Mouse (Mus musculus): ENCODE measurements around the gene Prg3. TPM values are rescaled to one million over a fixed set of nuclear protein-coding genes. Genes with fewer than 3 reads are reported as not detected.

Gene Prg3
- total and polyA plus RNA-seq, 3 experiments: not detected

- in situ Hi-C loops (cut with MboI; ENCODE audit: low pct_ligation_motif_present, low pct_unique_long_range_greater_than_20kb, low sequenced_read_pairs): loop anchor here (5.0 kb wide), 1 partner anchor 41 kb away; no protein-coding TSS in a partner anchor
- H3K4me2 ChIP-seq (ENCODE audit: insufficient read depth, low read depth, poor library complexity, severe bottlenecking): no peak overlapping the region; the same call in 1 of the 2 replicates
- peak; percentile 89 for TF ChIP-seq ZNF384 (IDR thresholded peaks at IDR 0.05; ENCODE audit: low read depth, low read length)
- TF ChIP-seq RAD21 (IDR thresholded peaks at IDR 0.05; ENCODE audit: low read depth, low read length): no peak; the same call in 1 of the 2 replicates
- no peak; the same call in 1 of the 2 replicates for TF ChIP-seq CHD1 (IDR thresholded peaks at IDR 0.05; ENCODE audit: low read depth, low read length)
- TF ChIP-seq GABPA (IDR thresholded peaks at IDR 0.05; ENCODE audit: insufficient replicate concordance, low read depth, low read length): no peak
- TF ChIP-seq CTCF (conservative IDR thresholded peaks at IDR 0.05 in 1 of 2, IDR thresholded peaks at IDR 0.05 in 1 of 2; ENCODE audit: low read depth in 2 of 2, low read length in 2 of 2): peak in 1 of 2 experiments; percentile 32; a peak in 1 of 4 replicates
- peak; percentile 78; the same call in 1 of the 2 replicates for TF ChIP-seq MEF2A (IDR thresholded peaks at IDR 0.05; ENCODE audit: borderline replicate concordance, low read depth, low read length)
- peak; percentile 89 for TF ChIP-seq TBP (conservative IDR thresholded peaks at IDR 0.05; ENCODE audit: low read depth, low read length)
- TF ChIP-seq ZC3H11A (IDR thresholded peaks at IDR 0.05; ENCODE audit: low read depth, low read length): no peak
- peak; percentile 15; the same call in 1 of the 2 replicates for TF ChIP-seq SIN3A (IDR thresholded peaks at IDR 0.05; ENCODE audit: low read length)
- peak; percentile 85 for TF ChIP-seq JUND (conservative IDR thresholded peaks at IDR 0.05; ENCODE audit: low read depth, low read length)
- TF ChIP-seq RCOR1 (conservative IDR thresholded peaks at IDR 0.05; ENCODE audit: low read depth, low read length): peak; percentile 92
- TF ChIP-seq MXI1 (IDR thresholded peaks at IDR 0.05; ENCODE audit: low read depth, low read length): no peak; the same call in 1 of the 2 replicates
- TF ChIP-seq CHD2 (IDR thresholded peaks at IDR 0.05; ENCODE audit: low read length): peak; percentile 68; the same call in 1 of the 2 replicates
- TF ChIP-seq BHLHE40 (IDR thresholded peaks at IDR 0.05; ENCODE audit: low read depth, low read length): peak; percentile 81
- no peak for TF ChIP-seq PAX5 (IDR thresholded peaks at IDR 0.05; ENCODE audit: low read length)
- TF ChIP-seq ETS1 (conservative IDR thresholded peaks at IDR 0.05; ENCODE audit: low read depth, low read length): peak; percentile 93
- peak; percentile 21 for TF ChIP-seq SMC3 (IDR thresholded peaks at IDR 0.05; ENCODE audit: low read depth, low read length)
- TF ChIP-seq MAX (IDR thresholded peaks at IDR 0.05; ENCODE audit: low read length): no peak
- peak; percentile 95 for TF ChIP-seq IRF4 (IDR thresholded peaks at IDR 0.05; ENCODE audit: low read depth, low read length)
- TF ChIP-seq EP300 (IDR thresholded peaks at IDR 0.05; ENCODE audit: low read length): peak; percentile 95
- TF ChIP-seq JUN (IDR thresholded peaks at IDR 0.05; ENCODE audit: insufficient read depth, low read depth, low read length): peak; percentile 79
- TF ChIP-seq USF2 (conservative IDR thresholded peaks at IDR 0.05; ENCODE audit: low read depth, low read length): no peak
- TF ChIP-seq NELFE (IDR thresholded peaks at IDR 0.05; ENCODE audit: low read depth, low read length): no peak
- TF ChIP-seq POLR2A (IDR thresholded peaks at IDR 0.05; ENCODE audit: low read depth, low read length): peak; percentile 18; the same call in 1 of the 2 replicates
- TF ChIP-seq TCF12 (IDR thresholded peaks at IDR 0.05; ENCODE audit: low read depth, low read length): peak; percentile 89
- peak; percentile 90; the same call in 1 of the 2 replicates for TF ChIP-seq UBTF (IDR thresholded peaks at IDR 0.05; ENCODE audit: low read depth, low read length)
- H3K9me3 ChIP-seq (replicated peaks; ENCODE audit: low read length): peaks cover 3% of the 10 kb centered on the region
- H3K27me3 ChIP-seq (replicated peaks): no peaks in the 10 kb centered on the region
- H3K9ac ChIP-seq (ENCODE audit: insufficient read depth, low read depth): peak overlapping the region; percentile 21; the same call in 1 of the 2 replicates
- no peaks in the 10 kb centered on the region for H3K79me2 ChIP-seq (replicated peaks; ENCODE audit: control insufficient read depth, extremely low read depth, insufficient read depth, poor library complexity, severe bottlenecking)
- H3K4me1 ChIP-seq (ENCODE audit: control insufficient read depth in 1 of 2, insufficient read depth in 2 of 2): peaks cover 33 to 97% of the 10 kb centered on the region in 2 experiments
- H3K27ac ChIP-seq (ENCODE audit: insufficient read depth, low read depth): peak overlapping the region; percentile 94
- peaks cover 30 to 47% of the 10 kb centered on the region in 2 experiments for H3K36me3 ChIP-seq (replicated peaks in 1 of 2; ENCODE audit: control insufficient read depth in 1 of 2, insufficient read depth in 1 of 2, low read length in 1 of 2)
- H3K4me3 ChIP-seq (replicated peaks in 1 of 3; ENCODE audit: low read depth in 2 of 3, low read length in 2 of 3, poor library complexity in 1 of 3): no peak overlapping the region
- dilution Hi-C loops (cut with MboI; ENCODE audit: extremely low pct_ligation_motif_present, extremely low pct_unique_long_range_greater_than_20kb, low sequenced_read_pairs): no loop called here
- peak; percentile 84 for DNase-seq (ENCODE audit: extremely low read depth)
These were observed 26.7 kb upstream of the Prg3 start for GRCm38 (mm10) chr2:84961300-84961699.

All from CH12.LX (cell line).